Mouse (Mus musculus) adrenal gland, adult (tissue): Measurements from ENCODE around the gene Cacna1b.

Experiments used
- DNase-seq, 2 experiments: peaks; one replicate each; pipeline ENCODE4 v3.0.0; 2022 to 2023; ENCODE audit warnings: low spot score in 1 of 2; ENCODE audit not compliant: inconsistent age in 2 of 2

Cacna1b gene

DNA sequence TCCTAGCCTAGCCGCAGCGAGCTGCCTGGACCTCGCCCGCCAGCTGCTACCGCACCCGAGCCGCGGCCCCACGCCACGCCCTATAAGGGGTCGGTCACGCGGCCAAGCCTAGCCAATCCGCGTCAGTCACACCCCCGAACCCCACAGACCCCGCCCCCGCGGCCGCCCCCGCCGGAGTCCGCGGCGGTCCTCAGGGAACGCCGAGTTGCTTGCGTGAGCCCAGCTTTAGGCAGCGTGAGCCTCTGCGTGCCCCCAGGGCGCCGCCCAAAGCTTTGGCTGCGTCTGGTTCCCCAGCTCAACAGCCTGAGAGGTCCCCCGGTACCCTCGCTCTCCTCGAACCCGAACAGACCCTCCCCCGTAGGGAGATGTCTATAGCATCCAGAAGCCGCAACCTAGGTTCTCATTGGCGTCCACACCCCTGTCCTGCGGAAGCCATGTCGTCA, at the start of gene Cacna1b:
TSS of gene Cacna1b (minus strand) at position 38 of the 443 bp plus-strand sequence.
- peak; percentile 69 to 78 for DNase-seq

DNA sequence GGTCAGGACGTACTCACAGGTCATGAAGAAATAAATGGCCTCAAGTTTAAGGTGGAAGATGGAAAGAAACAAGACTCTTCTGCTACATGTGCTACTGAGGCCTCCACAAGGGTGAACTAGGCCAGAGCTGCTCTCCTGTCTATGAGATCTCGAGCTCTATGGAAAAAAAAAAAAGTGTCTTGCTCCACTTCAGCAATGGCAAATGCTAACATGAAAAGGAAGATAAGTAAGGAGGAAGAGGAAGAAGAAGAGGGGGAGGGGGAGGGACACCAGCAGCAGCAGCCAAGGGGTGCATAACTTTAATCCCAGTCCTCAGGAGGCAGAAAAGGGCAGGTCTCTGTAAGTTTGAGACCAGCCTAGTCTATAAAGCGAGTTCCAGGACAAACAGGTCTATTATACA, 46.8 kb upstream of the Cacna1b start:
- no peak for DNase-seq

DNA sequence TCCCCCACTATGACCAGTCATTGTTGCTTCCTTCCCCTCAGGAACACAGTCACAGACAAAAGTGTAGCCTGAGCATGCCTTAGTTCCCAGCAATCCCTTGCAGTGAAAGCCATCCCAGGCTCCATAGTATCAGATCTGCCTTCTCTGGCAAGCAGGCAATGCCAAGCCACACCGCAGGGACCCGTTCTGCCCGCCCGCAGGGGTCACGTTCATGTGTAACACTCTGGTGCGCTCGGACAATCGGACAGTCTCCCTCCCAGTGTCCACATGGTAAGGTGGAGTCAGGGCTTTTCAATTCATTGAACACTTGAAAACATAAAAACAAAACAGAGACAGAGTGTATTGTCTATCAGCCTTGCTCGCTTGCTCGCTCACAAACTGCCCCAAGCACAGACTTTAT, 44.7 kb upstream of the Cacna1b start:
- no peak for DNase-seq

DNA sequence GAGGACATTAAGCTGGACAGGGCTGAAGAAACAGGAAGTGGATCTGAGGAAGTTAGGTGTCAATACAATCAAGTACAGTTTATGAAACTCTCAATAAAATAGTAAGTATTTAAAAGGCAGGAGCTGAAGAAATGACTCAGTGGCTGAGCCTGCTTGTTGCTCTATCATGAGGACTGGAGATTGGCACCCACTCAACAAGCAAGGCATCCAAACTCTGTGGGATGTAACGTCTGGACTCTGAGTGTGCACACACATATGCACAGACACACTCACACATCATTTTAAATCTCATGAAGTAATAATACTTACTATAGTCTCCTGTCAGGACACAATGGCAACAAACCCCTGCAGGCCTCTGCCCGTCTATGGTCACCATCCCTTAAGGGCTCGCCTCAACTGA, 44.1 kb upstream of the Cacna1b start:
- no peak for DNase-seq

DNA sequence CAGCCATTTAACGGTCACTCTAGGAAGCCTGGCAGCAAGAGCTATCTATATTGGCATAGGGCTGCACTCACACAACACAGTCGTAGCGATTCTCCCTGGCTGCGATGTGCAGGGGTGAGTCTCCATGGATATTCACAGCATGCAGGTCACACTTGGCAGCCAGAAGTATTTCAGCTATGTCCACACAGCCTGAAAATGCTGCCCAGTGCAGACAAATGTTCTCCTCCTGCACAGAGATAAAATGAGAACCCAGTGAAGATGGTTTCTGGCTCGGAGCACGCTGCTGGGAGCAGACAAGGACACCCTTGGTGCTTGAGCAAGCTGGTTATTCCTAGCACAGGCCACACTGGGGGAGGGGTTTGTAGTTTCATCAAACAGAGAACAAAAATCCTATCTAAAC, 43.2 kb upstream of the Cacna1b start:
- DNase-seq: no peak

DNA sequence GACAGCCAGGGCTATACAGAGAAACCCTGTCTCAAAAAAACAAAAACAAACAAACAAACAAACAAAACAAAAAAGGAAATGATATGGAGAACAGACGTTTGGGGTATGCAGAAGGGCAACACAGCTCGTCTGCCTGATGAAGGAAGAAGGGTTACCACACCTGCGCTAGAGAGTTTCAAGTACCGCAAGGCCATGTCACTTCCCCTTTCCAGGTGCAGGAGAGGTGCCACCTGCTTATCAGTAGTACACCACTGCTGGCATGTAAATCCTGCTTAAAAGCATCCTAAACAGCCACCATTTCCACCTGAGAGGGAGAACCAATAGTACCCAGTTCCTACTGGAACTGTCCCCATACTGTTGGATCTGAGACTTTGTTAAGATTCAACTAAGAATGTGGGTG, 42.7 kb upstream of the Cacna1b start:
- DNase-seq: no peak

DNA sequence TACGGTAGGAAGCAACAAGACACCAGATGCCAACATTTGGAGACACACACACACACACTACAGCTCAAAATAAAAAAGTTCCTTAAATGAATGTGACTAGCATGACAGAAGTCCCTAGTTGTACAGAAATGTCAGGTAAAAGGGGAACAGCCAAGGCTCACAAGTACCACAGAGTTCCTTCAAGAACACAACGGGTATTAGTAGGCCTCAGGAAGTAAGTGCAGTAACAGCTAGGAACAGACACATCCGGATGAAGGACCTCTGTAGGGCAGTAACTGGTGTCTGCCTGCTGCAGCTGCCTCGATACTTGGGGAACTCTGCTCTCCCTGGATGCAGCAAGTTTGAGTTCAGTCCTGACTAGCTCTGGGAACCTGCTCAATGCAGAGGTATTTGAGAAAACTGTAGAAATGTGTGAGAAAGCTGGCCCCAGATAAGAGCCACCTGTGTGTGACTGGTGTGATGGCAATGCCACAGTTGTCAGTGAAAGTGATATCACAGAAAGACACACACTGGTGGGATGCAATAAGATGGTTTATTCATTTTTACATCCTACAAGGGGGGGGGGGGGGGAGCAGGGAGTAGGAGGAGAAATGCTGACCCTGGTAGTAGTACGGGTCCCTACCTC, 34.0 kb upstream of the Cacna1b start:
- DNase-seq: no peak

DNA sequence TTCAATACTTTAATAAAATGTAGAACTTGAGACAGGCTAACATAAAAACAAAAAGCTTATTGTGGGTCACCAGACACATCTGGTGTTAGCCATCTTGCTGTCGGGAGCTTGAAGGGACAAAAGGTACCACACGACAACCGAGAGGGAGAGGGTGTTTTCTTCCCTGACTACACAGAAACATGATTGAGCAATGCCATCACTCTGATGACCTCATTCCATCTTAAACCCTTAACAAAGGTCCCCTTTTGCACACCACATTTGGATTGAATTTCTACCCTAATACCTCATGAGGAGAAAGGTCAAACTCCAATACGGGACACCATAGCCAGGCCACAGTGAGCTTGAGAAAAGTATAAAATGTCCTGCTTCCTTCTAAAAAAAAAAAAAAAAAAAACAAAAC, 24.3 kb upstream of the Cacna1b start:
- DNase-seq: no peak

DNA sequence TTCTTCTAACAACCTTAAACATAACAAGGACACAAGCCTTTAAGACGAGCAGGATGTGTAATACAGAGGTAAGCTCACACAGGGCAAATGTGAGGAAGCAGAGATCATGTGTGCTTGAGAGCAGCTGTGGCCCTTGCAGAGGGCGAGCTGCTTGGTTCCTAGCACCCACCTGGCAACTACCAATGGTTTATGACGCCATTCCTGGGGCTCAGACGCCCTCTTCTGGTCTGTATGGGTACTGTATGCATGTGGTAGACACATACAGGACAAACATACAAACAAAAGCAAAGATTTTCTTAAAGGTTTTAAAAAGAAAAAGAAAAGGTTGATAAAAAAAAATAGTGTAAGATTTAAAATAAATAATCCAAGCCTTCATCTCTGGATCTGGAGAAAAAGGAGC, 18.3 kb upstream of the Cacna1b start:
- DNase-seq: no peak

DNA sequence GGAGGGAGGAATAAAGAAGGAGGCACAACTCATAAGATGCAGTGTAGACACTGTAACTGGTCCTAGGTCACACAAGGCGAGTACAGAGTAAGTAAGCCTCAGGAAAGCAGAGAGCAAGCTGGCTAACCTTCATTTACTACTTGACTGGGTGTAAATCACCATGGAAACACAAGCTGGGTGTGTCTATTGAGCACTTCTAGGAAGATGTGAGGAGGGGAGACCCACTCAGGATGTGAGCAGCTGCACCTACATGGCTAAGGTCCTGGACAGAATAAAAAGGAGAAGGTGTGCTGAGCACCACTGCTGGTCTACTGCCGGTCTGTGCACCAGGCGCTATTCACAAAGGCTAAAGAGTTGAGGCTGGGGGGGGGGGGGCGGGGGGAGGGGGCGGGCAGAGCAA, 13.9 kb upstream of the Cacna1b start:
- no peak for DNase-seq

DNA sequence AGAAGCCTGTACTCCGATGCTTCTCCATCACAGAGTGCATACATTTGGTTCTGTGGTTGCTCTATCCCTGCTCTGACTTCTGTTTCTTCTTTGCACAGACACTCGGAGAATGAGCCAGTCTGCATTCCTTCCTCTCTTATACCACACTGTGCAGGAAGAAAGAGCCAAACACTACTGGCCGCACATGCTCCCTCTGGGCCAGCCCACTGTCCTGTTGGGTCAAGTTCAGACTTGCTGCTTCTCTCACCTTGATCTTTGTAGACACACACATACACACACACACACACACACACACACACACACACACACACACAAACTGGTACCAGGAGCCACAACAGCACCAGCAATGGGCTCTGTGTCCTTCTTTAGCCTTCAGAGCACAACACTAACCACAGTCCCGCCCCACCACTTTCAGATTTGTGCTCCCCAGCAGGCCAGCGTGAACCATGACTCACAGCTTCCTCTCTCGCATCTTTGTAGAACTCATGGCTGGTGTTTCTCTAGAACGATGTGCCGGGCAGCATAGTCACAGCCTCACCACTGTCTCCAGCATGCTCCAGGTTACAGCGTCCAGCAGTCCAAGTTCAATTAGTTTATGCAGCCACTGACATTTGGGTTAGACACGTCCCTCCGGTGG, 13.1 kb upstream of the Cacna1b start:
- no peak for DNase-seq

DNA sequence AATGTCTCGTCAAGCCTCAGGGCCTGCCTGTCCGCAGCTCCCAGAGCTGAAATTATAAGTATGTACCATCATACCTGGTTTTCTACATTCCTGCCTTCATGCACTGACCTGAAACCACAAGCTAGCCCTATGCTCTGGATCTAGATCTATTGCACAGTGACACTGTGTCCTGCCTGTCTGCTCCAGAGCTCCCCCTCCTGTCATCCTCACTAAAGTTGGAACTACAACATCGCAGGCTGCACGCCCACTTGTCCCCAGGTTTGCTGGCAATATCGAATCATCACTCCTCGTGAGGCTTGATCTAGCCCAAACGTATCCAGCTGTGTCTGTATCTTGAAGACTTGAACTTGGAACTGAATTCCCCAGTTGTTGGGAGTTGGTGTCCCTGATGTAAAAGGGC, 11.9 kb upstream of the Cacna1b start:
- DNase-seq: no peak

DNA sequence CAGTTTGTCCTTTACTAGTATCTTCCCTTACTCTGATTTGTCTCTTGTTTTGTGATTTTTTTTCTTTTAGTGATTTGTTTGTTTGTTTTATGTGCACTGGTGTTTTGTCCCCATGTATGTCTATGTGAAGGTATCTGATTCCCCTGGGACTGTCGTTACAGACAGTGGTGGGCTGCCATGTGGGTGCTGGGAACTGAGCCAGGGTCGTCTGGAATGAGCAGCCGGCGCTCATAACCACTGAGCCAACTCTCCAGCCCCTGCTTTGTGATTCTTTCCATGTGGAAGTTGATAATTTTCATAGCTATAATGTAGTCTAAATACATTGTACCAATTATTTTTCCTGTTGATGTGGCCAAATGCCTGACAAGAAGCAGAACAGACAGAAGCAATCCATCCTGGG, 7.9 kb upstream of the Cacna1b start:
- DNase-seq: no peak

DNA sequence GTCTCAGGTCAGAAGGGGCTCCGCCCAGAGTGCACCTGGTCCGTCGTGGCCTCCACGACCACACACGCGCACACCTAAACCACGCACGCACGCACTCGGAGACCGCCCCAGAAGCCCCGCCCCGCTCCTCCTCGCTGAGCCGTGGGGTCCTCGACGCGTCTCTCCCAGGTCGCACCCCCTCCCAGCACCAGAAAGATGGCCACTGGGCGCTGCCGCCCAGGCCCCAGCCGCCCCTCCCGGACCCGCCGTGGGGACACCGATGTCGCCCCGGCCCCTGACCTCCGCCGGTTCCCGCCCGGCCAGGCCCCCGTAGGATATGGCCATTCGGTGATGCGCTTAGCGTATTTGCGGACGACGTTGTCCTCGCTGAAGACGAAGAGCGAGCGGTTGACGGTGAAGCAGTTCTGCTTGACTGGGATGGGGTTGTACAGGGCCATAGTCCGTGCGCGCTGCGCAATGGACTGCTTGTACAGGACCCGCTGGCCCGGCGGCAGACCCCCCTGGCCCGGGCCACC, 449 bp downstream of the Cacna1b start:
- peak; percentile 13 to 26 for DNase-seq

DNA sequence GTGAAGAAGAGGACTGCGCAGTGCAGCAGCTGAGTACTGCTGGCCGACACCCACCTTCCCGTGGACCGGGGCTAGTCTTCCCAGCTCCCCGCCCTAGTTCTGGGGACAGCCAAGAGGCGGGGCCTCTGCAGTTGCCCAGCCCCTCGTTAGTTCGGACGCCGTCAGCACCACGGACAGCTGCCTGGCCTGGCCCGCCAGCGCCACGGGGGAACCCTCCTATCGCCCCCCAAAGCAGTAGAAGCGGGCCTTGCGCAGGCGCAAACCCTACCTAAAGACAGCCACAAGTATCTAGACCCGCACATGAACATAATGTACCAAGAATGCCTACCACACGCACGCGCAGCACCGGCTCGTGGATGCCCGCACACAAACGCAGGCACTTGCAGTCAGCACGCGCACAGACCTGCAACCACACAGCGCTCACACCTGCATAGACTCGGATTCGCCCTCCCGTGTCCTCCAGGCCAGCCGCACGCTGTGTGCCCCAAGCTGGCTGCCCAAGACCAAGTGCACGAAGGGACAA, 968 bp downstream of the Cacna1b start:
- DNase-seq: peak; percentile 43 to 76

DNA sequence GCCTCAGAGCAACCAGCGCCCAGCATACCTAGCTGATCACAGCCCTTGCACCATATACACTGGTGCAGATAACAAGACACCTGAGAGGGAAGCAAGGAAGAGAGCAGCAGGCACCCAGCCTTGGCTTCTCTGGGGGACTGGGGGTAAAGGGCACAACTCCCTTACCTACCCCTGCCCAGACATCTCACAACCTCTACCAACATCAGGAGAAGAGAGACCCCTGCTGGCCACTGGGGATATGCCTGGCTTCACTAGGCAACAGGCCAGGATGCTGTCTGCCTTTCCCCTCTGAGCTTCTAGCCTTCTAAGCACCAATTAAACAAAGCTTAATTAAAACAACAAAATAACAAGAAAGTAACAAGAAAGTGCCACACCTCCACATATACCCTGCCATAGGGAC, 7.7 kb downstream of the Cacna1b start:
- DNase-seq: peak; percentile 21 to 72

DNA sequence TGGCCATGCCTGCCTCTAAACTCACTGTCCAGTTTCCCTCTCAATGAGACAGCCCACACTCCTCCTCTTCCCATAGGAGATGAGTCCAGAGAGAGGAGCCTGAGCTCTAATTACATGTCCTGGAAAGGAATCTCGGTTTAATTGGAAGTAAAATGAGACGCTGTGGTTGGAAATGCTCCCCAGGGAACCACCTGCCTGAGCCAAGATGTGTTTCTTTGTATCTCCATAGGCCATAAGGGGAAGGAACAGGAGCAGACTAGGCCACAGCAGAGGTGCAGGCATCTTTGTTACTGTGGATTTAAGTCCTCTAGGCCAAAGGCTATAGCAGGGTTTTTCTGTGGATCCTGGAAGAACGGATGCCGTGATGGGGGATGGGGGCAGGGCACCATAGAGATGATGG, 10.4 kb downstream of the Cacna1b start:
- no peak for DNase-seq

DNA sequence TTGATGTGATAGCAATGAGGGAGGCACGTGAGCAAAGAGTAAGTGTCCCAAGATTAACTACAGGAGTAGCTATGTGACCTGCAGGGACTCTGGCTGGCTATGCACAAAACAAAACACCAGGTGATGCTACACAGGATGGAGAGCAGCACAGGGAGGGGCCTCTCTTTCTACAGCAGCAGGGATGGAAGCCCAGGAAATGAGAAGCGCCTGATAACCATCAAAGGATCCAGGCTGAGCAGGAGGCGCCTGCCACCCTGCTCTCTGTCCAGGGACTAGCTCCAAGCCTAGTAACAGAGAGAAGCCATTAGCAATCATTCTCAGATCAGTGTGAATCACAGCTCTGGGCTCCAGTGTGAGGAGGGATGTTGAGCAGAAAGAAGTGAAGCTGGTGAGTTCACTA, 12.9 kb downstream of the Cacna1b start:
- DNase-seq: no peak

DNA sequence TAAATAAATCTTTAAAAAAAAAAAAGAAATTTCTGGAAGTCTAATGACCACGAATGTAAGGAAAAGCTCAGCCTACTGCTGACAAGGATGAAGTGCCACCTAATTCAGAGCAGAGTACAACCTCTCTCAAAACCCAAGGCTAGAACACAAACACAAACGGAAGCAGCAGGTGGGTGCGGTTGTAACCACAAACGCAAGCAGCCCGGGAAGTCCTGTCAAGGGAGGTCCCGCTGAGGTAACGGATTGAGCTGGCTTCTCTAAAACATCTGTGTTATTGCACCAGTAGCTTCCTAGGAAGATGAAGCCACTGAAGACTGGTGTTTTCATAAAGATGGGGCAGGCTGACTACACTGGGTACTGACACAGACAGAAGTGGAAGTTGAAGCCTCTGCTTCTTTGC, 15.1 kb downstream of the Cacna1b start:
- no peak for DNase-seq

DNA sequence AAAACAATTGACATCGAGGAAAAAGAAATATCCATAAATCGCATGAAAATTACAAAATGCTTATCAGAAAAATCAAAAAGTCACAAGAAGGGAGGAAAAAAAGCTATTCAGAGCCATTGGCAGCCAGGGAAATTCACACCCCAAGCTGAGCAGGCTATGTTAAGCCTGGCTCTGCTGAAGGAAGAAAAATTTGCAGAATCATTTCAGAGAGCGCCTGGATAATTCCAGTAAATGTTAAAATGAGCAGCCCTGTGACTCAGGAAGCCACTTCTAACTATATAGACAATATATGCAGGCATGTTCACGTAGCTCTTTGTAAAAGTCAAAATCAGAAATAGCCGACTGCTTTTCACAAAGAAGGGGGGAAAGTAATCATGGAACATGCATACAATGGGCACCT, 23.3 kb downstream of the Cacna1b start:
- DNase-seq: no peak

DNA sequence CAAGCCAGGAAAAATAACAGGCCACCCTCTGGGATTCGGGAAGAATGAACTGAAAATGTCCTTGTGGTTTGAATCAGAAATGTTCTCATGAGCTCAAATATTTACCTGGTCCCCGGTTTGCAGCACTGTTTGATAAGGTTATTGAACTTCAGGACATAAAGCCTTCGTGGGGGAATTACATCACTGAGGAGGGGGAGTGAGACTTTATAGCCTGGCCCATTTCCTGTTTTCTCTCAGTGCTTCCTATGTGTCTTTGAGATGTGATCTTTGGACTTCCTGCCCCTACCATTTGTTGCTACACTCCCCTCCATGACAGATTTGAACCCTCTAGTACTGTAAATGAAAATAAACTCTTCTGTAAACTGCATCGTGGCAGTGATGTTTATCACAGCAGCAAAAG, 29.8 kb downstream of the Cacna1b start:
- no peak for DNase-seq

DNA sequence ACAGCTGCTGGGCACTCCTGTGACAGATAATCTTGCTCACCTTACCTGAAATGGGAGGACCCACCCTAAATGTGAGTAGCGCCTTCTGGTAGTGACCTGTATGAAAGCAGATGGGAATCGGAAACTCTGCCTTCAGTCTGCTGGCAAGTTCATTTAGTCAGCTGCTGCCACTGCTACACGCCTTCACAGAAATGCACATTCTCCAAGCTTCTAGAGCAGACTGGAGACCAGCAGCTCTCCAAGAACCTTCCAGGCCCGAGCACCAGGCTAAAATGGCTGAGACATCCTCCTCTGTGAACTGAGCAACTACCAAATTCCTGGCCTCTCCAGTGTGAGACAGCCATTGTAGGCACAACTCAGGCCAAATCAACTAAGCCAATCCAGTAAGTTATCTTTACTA, 37.1 kb downstream of the Cacna1b start:
- no peak for DNase-seq
